Mouse (Mus musculus): ENCODE data around the gene Ocel1.

Ocel1 gene

GRCm38 (mm10) chr8:71404011-71404410 is 32.9 kb downstream of the Ocel1 start:
- DNase-seq (ENCODE audit: low spot score): no peak

- no peak for DNase-seq (ENCODE audit: low spot score)
Measured at GRCm38 (mm10) chr8:71404951-71405351, 33.9 kb downstream of the Ocel1 start.

GRCm38 (mm10) chr8:71405401-71406098 is 34.5 kb downstream of the Ocel1 start, which contains the start of gene Ankle1:
Ankle1 (plus strand) TSS chr8:71406010.
- DNase-seq (ENCODE audit: low spot score): peak; percentile 99

- peak; percentile 82 for DNase-seq (ENCODE audit: low spot score)
Measured at GRCm38 (mm10) chr8:71406099-71407015, 35.3 kb downstream of the Ocel1 start.

- DNase-seq (ENCODE audit: low spot score): no peak
Measured at GRCm38 (mm10) chr8:71407441-71407840, 36.3 kb downstream of the Ocel1 start.

GRCm38 (mm10) chr8:71408231-71408630 is 37.1 kb downstream of the Ocel1 start:
- no peak for DNase-seq (ENCODE audit: low spot score)

GRCm38 (mm10) chr8:71411535-71412273 is 40.6 kb downstream of the Ocel1 start:
- DNase-seq (ENCODE audit: low spot score): no peak

GRCm38 (mm10) chr8:71422121-71422520 is 51.0 kb downstream of the Ocel1 start:
- DNase-seq (ENCODE audit: low spot score): no peak

All from testis, postnatal 10 days (tissue).